Mouse (Mus musculus): Measurements from ENCODE around the gene Nup85. TPM values are rescaled to one million over a fixed set of nuclear protein-coding genes. Genes with fewer than 3 reads are reported as not detected.

Nup85 gene
- polyA plus RNA-seq, 1 experiment from 2014 or later = 172 TPM

DNA sequence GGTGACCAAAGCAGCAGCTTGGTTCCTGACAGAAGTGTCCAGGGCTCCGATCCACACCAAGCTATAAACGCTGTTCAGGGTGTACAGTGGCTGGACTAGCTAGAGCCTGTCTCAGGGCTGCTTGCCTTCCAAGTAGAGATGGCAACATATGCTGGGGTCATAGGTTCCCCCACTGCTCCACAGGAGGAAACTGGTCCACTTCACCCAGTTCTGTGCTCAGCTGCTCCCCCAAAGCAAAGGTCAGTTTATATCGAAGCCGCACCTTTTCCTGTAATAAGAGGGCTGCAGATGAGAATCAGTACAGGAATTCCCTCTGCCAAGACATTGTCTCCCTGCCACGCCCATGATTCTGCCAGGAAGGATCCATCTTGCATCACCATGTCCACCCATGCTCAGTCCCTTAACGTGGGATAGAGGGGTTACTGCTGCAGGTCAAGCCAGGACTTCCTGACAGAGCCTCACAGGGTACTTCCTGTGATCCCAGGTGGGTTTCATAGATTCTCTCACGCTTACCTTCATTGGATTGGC lies 21.4 kb downstream of the Nup85 start:
- Histone ChIP-seq H3K4me2 (replicated peaks) (no peak overlapping the region), H3K27me3 (no peaks in the 10 kb centered on the region), H3K27ac (replicated peaks) (no peak overlapping the region), H3K9me3 (no peaks in the 10 kb centered on the region), H3K9ac (replicated peaks) (no peak overlapping the region), H3K36me3 (peaks cover 96% of the 10 kb centered on the region), H3K4me3 (no peak overlapping the region), H3K4me1 (no peaks in the 10 kb centered on the region)
- no peak for ATAC-seq (ENCODE audit: low FRiP score, low read depth)
- 89% methylated on average over 7 of the region's 7 CpGs for whole genome bisulfite sequencing

DNA sequence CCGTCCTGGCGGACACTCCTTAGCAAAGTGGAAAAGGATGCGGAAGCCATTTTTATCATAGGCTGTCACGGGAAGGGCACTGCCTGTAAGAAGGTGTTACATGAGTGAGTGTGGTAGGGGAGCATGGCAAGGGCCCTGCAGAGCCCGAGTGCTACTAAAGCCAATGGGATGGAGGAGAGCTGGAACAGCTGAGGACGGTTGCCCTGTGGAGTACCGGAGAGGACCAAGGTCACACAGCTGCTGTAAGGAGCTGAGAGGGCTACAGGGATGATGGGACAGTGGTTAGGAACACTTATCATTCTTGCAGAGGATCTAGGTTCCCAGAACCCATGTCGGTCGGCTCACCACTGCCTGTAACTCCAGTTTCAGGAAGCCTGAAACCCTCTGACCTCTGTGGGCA lies 22.2 kb downstream of the Nup85 start:
- ATAC-seq (ENCODE audit: low FRiP score, low read depth) = no peak

DNA sequence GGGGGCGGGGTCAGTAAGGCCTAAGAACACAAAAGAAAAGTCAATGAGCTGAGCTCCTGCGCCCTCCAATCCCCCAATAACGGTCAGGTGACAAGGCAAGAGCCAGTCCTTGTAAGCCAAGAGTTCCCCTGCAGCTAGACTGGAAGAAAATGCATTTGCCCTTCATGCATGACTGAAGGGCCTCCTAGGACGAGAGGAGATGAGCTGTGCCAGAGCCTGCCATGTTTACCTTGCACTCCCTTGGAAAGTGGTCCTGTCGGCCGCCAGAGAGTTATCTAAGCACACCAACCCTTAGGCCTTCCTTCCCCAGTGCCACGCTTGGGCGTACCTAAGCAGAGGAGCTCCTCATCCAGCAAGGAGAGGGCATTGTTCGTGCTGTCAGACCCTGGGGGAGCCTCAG lies 23.8 kb downstream of the Nup85 start:
- no peak for ATAC-seq (ENCODE audit: low FRiP score, low read depth)
- Histone ChIP-seq H3K27ac (replicated peaks) (no peak overlapping the region), H3K9me3 (no peaks in the 10 kb centered on the region), H3K36me3 (peaks cover 94% of the 10 kb centered on the region), H3K4me1 (no peaks in the 10 kb centered on the region), H3K27me3 (no peaks in the 10 kb centered on the region), H3K9ac (replicated peaks) (no peak overlapping the region), H3K4me2 (replicated peaks) (no peak overlapping the region), H3K4me3 (no peak overlapping the region)
- 84% methylated on average over 9 of the region's 9 CpGs for WGBS

More for the DNA sequence above, 22.2 kb downstream of the Nup85 start:
- no peak overlapping the region for H3K4me2 ChIP-seq (replicated peaks)
- no peak overlapping the region for H3K4me3 ChIP-seq
- H3K4me1 ChIP-seq = no peaks in the 10 kb centered on the region
- H3K27ac ChIP-seq (replicated peaks) = no peak overlapping the region
- H3K36me3 ChIP-seq = peaks cover 96% of the 10 kb centered on the region
- H3K9me3 ChIP-seq = no peaks in the 10 kb centered on the region
- no peak overlapping the region for H3K9ac ChIP-seq (replicated peaks)
- 93% methylated on average over 9 of the region's 9 CpGs for WGBS
- H3K27me3 ChIP-seq = no peaks in the 10 kb centered on the region

DNA sequence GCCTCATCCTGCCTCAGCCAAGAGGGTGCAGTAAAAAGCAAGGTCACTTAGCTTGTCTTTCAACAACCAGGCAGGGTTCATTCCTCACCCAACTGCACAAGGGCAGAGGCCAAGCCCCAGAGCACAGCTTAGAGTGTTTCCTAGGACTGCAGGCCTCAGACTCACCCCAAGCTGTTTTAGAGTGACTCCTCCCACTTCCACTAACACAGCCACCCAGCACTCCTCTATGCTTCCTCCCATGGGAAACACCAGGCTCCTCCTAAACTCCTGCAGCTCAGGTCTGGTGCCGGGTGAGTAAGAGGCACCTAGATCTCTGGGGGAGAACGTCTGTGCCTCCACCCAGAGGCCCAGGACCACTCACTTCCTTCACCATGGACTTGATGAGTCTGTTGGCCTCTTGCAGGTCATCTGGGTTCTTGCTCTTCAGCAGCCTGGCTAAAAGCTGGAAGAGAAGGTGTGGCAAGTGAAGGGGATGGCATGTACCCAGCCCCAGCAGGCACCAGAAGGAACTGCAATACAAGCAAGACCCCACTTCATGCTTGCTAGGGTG lies 26.4 kb downstream of the Nup85 start:
- WGBS = 93% methylated on average over 2 of the region's 2 CpGs
- no peaks in the 10 kb centered on the region for H3K9me3 ChIP-seq
- no peak for ATAC-seq (ENCODE audit: low FRiP score, low read depth)
- peaks cover 93% of the 10 kb centered on the region for H3K36me3 ChIP-seq
- no peak overlapping the region for H3K9ac ChIP-seq (replicated peaks)
- no peak overlapping the region for H3K4me2 ChIP-seq (replicated peaks)
- H3K27me3 ChIP-seq = no peaks in the 10 kb centered on the region
- H3K4me1 ChIP-seq = no peaks in the 10 kb centered on the region
- no peak overlapping the region for H3K4me3 ChIP-seq
- H3K27ac ChIP-seq (replicated peaks) = no peak overlapping the region

DNA sequence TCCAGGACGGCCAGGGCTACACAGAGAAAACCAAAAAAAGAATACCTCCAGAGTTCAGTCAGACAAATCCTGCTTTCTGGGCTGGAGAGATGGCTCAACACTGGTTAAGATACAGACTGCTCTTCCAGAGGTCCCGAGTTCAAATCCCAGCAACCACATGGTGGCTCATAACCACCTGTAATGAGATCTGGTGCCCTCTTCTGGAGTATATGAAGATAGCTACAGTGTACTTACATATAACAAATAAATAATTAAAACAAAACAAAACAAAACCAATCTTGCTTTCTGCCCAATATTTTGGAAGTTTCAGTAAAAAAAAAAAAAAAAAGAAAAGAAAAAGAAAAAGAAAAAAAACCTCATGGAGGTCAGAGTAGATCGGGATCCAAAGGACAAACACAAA lies 31.0 kb downstream of the Nup85 start:
- no peak for ATAC-seq (ENCODE audit: low FRiP score, low read depth)
- 94% methylated on average over 3 of the region's 3 CpGs for WGBS
- peaks cover 73% of the 10 kb centered on the region for H3K36me3 ChIP-seq
- no peak overlapping the region for H3K4me2 ChIP-seq (replicated peaks)
- H3K4me3 ChIP-seq = no peak overlapping the region
- H3K27ac ChIP-seq (replicated peaks) = no peak overlapping the region
- H3K9me3 ChIP-seq = no peaks in the 10 kb centered on the region
- H3K27me3 ChIP-seq = no peaks in the 10 kb centered on the region
- no peaks in the 10 kb centered on the region for H3K4me1 ChIP-seq
- H3K9ac ChIP-seq (replicated peaks) = no peak overlapping the region

DNA sequence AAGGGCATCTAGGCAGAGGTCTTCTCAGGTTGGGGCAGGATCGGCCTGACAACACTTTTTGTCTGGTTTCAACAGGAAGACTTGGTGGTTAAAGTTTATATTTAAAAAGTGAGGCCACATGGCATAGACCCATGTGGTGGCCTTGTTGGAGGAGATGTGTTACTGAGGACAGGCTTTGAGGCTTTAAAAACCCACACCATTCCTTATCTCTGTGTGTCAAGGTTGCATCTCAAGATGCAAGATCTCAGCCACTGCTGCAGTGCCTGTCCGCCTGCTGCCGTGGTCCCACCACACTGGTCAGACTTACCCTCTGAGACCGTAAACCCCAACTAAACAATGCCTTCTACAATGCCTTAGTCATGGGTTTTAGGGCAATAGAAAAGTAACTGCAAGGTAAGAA lies 34.1 kb downstream of the Nup85 start:
- Histone ChIP-seq H3K4me2 (replicated peaks) (no peak overlapping the region), H3K4me3 (no peak overlapping the region), H3K4me1 (peaks cover 10% of the 10 kb centered on the region), H3K27me3 (no peaks in the 10 kb centered on the region), H3K36me3 (peaks cover 52% of the 10 kb centered on the region), H3K27ac (replicated peaks) (no peak overlapping the region), H3K9me3 (no peaks in the 10 kb centered on the region), H3K9ac (replicated peaks) (no peak overlapping the region)
- ATAC-seq (ENCODE audit: low FRiP score, low read depth) = no peak
- WGBS = 95% methylated on average over 4 of the region's 4 CpGs

DNA sequence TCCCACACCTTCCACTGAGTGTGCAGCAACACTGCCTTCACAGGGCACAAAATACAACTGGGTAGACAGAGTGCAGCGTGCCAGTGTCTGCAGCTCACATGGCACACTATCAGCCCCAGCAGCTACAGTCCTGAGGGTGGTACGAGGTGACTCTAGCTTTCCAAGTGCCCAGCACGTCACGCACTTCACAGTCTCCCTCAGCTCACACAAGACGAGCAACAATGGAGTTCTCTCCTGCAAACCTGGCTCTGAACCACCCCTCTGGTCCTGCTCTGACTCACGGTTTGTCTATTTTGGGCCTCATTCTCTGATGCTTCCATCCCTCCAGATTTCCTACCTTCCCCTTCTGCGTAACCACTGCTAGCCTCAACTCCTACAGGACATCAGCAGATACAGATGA lies 35.5 kb downstream of the Nup85 start:
- ATAC-seq (ENCODE audit: low FRiP score, low read depth) = no peak
- no peaks in the 10 kb centered on the region for H3K9me3 ChIP-seq
- H3K9ac ChIP-seq (replicated peaks) = no peak overlapping the region
- no peak overlapping the region for H3K27ac ChIP-seq (replicated peaks)
- H3K27me3 ChIP-seq = no peaks in the 10 kb centered on the region
- no peak overlapping the region for H3K4me2 ChIP-seq (replicated peaks)
- peaks cover 13% of the 10 kb centered on the region for H3K4me1 ChIP-seq
- WGBS = 96% methylated on average over 7 of the region's 7 CpGs
- no peak overlapping the region for H3K4me3 ChIP-seq
- peaks cover 38% of the 10 kb centered on the region for H3K36me3 ChIP-seq

DNA sequence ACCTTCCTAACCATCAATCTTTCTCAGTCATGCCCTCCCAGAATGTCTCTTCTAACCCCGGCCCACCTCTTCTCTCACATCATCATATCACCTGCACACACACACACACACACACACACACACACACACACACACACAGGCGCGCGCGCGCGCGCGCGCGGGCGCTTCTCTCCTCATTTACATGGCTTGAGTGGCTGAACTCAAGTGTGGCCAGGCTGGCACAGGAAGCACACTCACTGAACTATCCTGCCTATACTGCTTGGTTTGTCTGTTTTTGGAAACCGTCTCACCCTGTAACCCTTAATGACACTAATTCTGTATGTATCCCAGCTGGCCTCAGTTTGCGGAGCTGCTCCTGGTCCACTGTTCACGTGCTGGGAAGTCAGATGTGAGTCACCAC lies 36.5 kb downstream of the Nup85 start:
- Histone ChIP-seq H3K27me3 (no peaks in the 10 kb centered on the region), H3K9me3 (no peaks in the 10 kb centered on the region), H3K4me3 (no peak overlapping the region), H3K27ac (replicated peaks) (no peak overlapping the region), H3K4me1 (peaks cover 22% of the 10 kb centered on the region), H3K36me3 (peaks cover 34% of the 10 kb centered on the region), H3K9ac (replicated peaks) (no peak overlapping the region), H3K4me2 (replicated peaks) (no peak overlapping the region)
- WGBS = over 99% methylated on average over 15 of the region's 15 CpGs
- ATAC-seq (ENCODE audit: low FRiP score, low read depth) = no peak

DNA sequence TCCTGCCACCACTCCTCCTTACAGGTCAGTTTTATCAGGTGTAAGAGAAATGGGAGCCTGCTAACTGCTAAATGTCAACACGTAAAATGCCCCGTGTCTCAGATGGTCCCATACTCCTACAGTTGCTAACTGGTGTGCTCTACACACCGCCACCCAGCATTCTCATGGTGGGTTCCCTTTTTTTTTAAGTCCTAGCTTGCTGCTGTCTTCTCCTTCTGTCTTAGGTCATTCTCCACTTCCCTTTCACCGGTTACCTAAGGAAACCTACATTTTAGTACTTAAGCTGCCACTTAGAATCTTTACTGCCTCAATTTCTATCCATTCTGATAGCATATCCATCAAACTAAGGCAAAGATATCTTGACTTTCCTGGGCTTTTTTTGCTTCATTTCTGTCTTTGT lies 36.9 kb downstream of the Nup85 start:
- Histone ChIP-seq H3K36me3 (peaks cover 35% of the 10 kb centered on the region), H3K9me3 (no peaks in the 10 kb centered on the region)
- 93% methylated on average over 4 of the region's 4 CpGs for WGBS

DNA sequence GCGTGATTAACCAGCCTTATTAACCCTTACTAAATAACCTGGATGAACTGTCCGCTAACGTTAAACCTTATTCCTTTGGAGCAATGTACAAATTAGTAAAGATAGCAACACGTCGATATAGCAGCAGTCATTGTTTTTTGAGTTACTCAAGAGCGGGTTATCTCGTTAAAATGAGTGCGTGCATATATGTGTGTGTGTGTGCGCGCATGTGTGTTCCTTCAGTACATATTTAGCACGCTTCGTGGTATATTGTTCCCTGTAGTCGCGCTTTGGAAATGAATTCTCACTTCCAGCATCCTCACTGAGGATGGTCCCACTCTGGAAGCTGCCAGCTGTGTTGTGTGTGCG lies 38.9 kb downstream of the Nup85 start:
- WGBS = 7% methylated on average over 15 of the region's 15 CpGs
- Histone ChIP-seq H3K27me3 (no peaks in the 10 kb centered on the region), H3K36me3 (peaks cover 40% of the 10 kb centered on the region), H3K4me2 (replicated peaks) (peak overlapping the region; percentile 94), H3K9me3 (no peaks in the 10 kb centered on the region), H3K27ac (replicated peaks) (peak overlapping the region; percentile 88), H3K4me1 (peaks cover 22% of the 10 kb centered on the region), H3K4me3 (peak overlapping the region; percentile 98), H3K9ac (replicated peaks) (peak overlapping the region; percentile 96)
- ATAC-seq (ENCODE audit: low FRiP score, low read depth) = no peak

More for the DNA sequence above, 36.9 kb downstream of the Nup85 start:
- no peak for ATAC-seq (ENCODE audit: low FRiP score, low read depth)
- Histone ChIP-seq H3K27ac (replicated peaks) (no peak overlapping the region), H3K4me3 (no peak overlapping the region), H3K9ac (replicated peaks) (no peak overlapping the region), H3K27me3 (no peaks in the 10 kb centered on the region), H3K4me1 (peaks cover 22% of the 10 kb centered on the region), H3K4me2 (replicated peaks) (no peak overlapping the region)

DNA sequence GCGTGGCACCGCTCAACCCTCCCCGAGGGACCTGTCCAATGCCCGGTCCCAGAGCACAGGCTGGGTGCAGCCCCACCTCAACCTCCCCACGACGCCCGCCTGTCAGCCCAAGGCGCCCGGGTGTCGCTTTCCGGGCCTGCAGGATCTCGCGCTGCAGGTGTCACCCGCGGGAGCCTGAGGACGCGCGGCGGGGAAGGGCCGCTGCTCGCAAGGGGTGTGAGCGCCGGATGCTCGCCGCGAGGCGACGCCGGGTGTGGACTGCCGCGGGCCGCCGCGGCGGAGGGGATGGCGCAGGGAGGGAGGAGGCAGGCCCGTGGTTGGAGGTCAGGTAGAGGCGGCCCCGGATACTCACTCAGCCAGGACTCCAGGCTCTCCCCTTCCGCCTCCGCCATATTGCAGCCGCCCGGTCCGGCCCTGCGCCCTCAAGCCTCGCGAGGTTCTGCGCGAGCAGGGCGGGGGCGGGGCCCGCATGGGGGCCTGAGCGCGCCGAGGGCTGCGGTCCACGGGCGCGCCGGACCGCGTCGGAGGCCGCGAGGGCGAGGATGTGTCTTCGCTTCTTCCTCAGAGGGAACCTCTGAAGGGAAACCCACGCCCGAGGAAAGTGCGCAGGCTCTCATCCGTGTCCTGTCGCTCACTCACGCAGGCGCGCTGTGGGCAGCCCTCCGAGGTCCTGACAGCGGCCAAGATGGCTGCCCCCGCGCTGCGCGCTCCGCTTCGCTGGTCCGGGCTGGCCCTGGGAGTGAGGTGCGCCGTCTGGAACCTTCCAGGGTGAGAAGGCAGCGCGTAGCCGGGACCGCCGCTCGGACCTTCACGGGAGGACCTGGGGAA lies 39.5 kb downstream of the Nup85 start, which contains the start of the genes Mrps7 and Gga3:
Gene Mrps7, plus strand, starts transcription at position 450 of the 828 bp plus-strand sequence.
Gene Gga3, minus strand, starts transcription at position 576 of the 828 bp plus-strand sequence.
- Histone ChIP-seq H3K9ac (replicated peaks) (peak within 1 kb of the TSS; percentile 96), H3K27me3 (no peaks in the 10 kb centered on the region), H3K4me3 (peak within 1 kb of the TSS; percentile 98), H3K27ac (replicated peaks) (peak within 1 kb of the TSS; percentile 88), H3K36me3 (peaks cover 42% of the 10 kb centered on the region), H3K9me3 (no peaks in the 10 kb centered on the region), H3K4me2 (replicated peaks) (peak within 1 kb of the TSS; percentile 94), H3K4me1 (peaks cover 22% of the 10 kb centered on the region)
- under 1% methylated on average over 88 of the region's 93 CpGs for WGBS
- ATAC-seq (ENCODE audit: low FRiP score, low read depth) = peak; percentile 95

DNA sequence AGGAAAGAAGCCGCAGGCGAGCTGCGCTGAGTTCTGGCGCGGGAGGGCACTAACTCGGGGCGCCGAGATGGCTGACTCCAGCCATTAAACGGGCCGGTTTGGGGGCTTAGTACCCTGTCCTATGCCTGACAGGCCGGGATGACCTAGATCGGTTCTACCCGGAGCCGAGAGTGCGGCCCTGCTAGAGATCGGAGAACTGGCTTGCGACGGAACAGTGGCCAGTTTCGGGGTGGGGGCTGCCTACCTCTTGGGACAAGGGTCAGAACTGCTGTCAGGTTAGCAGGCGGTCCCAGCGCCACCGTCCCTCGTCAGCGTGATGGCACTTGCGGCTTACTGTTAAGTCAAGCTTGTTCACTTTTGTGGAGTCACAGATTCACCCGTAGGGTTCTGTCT lies 40.1 kb downstream of the Nup85 start:
- WGBS = under 1% methylated on average over 26 of the region's 26 CpGs
- peak; percentile 45 for ATAC-seq (ENCODE audit: low FRiP score, low read depth)
- Histone ChIP-seq H3K9ac (replicated peaks) (peak overlapping the region; percentile 96), H3K36me3 (peaks cover 48% of the 10 kb centered on the region), H3K9me3 (no peaks in the 10 kb centered on the region), H3K4me1 (peaks cover 22% of the 10 kb centered on the region), H3K27ac (replicated peaks) (peak overlapping the region; percentile 88), H3K27me3 (no peaks in the 10 kb centered on the region), H3K4me2 (replicated peaks) (peak overlapping the region; percentile 94), H3K4me3 (peak overlapping the region; percentile 98)
